Mouse (Mus musculus): ENCODE data around the gene Tns1. TPM values are rescaled to one million over a fixed set of nuclear protein-coding genes. Genes with fewer than 3 reads are reported as not detected.

Tns1 gene
- total and polyA plus RNA-seq, 3 experiments: 0.40 to 3.6 (median 0.89) TPM

DNA sequence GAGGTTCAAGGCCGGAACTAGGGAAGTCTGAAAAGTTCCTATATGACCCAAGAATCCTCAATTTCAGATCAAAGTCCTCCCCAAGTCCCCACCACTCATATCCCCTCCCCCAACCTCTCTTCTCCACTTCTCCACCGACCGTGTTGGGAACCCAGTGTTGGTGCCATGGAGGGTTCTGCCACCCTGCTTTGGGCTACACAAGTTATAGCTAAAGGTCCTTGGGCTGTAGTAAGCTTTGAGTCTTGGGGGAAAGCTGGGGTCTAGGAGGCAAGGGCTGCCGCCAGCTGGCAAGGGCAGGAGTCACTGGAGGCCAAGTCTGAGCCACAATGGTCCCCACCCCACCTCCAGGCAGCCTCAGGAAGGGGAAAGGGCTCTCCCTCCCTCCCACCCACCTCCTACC lies 88.8 kb downstream of the Tns1 start:
- in situ Hi-C loops (cut with MboI; ENCODE audit: low pct_ligation_motif_present, low pct_unique_long_range_greater_than_20kb, low sequenced_read_pairs) (no loop called here), dilution Hi-C loops (cut with MboI; ENCODE audit: extremely low pct_ligation_motif_present, extremely low pct_unique_long_range_greater_than_20kb, low sequenced_read_pairs) (no loop called here)
- no peaks in the 10 kb centered on the region for H3K79me2 ChIP-seq (replicated peaks; ENCODE audit: control insufficient read depth, extremely low read depth, insufficient read depth, poor library complexity, severe bottlenecking)
- TF ChIP-seq MAX (IDR thresholded peaks at IDR 0.05; ENCODE audit: low read length): no peak
- no peak for TF ChIP-seq MEF2A (IDR thresholded peaks at IDR 0.05; ENCODE audit: borderline replicate concordance, low read depth, low read length)
- TF ChIP-seq ZKSCAN1 (IDR thresholded peaks at IDR 0.05; ENCODE audit: borderline replicate concordance, low read depth, low read length): no peak
- no peak for TF ChIP-seq MAZ (IDR thresholded peaks at IDR 0.05; ENCODE audit: low read depth, low read length)
- TF ChIP-seq ZC3H11A (IDR thresholded peaks at IDR 0.05; ENCODE audit: low read depth, low read length): no peak
- TF ChIP-seq RAD21 (IDR thresholded peaks at IDR 0.05; ENCODE audit: low read depth, low read length): no peak
- no peak for TF ChIP-seq JUND (conservative IDR thresholded peaks at IDR 0.05; ENCODE audit: low read depth, low read length)
- TF ChIP-seq ETS1 (conservative IDR thresholded peaks at IDR 0.05; ENCODE audit: low read depth, low read length): no peak
- TF ChIP-seq ELF1 (IDR thresholded peaks at IDR 0.05; ENCODE audit: low read depth, low read length): no peak
- no peak for TF ChIP-seq USF1 (IDR thresholded peaks at IDR 0.05; ENCODE audit: low read depth, low read length)
- TF ChIP-seq SIN3A (IDR thresholded peaks at IDR 0.05; ENCODE audit: low read length): no peak
- TF ChIP-seq MAFK (IDR thresholded peaks at IDR 0.05; ENCODE audit: insufficient replicate concordance, low read length): no peak
- TF ChIP-seq NELFE (IDR thresholded peaks at IDR 0.05; ENCODE audit: low read depth, low read length): no peak
- TF ChIP-seq CHD2 (IDR thresholded peaks at IDR 0.05; ENCODE audit: low read length): no peak
- no peak overlapping the region for H3K4me3 ChIP-seq (replicated peaks in 1 of 3; ENCODE audit: low read depth in 2 of 3, low read length in 2 of 3, poor library complexity in 1 of 3)
- H3K4me2 ChIP-seq (ENCODE audit: insufficient read depth, low read depth, poor library complexity, severe bottlenecking): no peak overlapping the region
- no peak for DNase-seq (ENCODE audit: extremely low read depth)
- peaks cover 16% of the 10 kb centered on the region for H3K27me3 ChIP-seq (replicated peaks)
- no peaks in the 10 kb centered on the region for H3K36me3 ChIP-seq (replicated peaks in 1 of 2; ENCODE audit: control insufficient read depth in 1 of 2, insufficient read depth in 1 of 2, low read length in 1 of 2)
- H3K27ac ChIP-seq (ENCODE audit: insufficient read depth, low read depth): no peak overlapping the region
- peaks cover 7 to 26% of the 10 kb centered on the region in 2 experiments; a peak in 2 of 4 replicates for H3K4me1 ChIP-seq (ENCODE audit: control insufficient read depth in 1 of 2, insufficient read depth in 2 of 2)
- H3K9me3 ChIP-seq (replicated peaks; ENCODE audit: low read length): no peaks in the 10 kb centered on the region
- H3K9ac ChIP-seq (ENCODE audit: insufficient read depth, low read depth): no peak overlapping the region

DNA sequence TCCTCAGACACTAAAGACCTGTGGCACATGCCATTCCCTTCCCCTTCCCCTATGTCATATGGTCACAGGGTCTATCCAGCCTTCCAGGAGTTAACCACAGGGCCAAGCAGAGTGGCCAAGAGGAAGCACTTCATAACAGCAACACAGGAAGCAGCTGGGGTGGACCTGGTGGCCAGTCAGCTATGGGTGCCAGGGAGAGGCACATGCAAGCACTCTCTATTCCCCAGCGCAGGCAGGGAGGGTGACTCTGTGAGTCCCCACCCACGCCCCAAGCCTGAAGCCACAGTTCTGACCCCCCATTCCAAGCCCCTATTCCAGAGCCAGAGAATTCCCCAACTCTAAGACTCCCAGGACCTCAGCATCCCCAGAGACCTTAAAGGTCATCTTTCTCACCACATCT lies 89.5 kb downstream of the Tns1 start:
- peaks cover 13% of the 10 kb centered on the region for H3K27me3 ChIP-seq (replicated peaks)
- no peak overlapping the region for H3K4me3 ChIP-seq (replicated peaks in 1 of 3; ENCODE audit: low read depth in 2 of 3, low read length in 2 of 3, poor library complexity in 1 of 3)

More for the DNA sequence above, 89.5 kb downstream of the Tns1 start:
- no peak for DNase-seq (ENCODE audit: extremely low read depth)
- Histone ChIP-seq H3K4me1 (ENCODE audit: control insufficient read depth in 1 of 2, insufficient read depth in 2 of 2) (peaks cover 7 to 24% of the 10 kb centered on the region in 2 experiments; a peak in 2 of 4 replicates), H3K36me3 (replicated peaks in 1 of 2; ENCODE audit: control insufficient read depth in 1 of 2, insufficient read depth in 1 of 2, low read length in 1 of 2) (no peaks in the 10 kb centered on the region), H3K4me2 (ENCODE audit: insufficient read depth, low read depth, poor library complexity, severe bottlenecking) (no peak overlapping the region), H3K9ac (ENCODE audit: insufficient read depth, low read depth) (no peak overlapping the region), H3K79me2 (replicated peaks; ENCODE audit: control insufficient read depth, extremely low read depth, insufficient read depth, poor library complexity, severe bottlenecking) (no peaks in the 10 kb centered on the region), H3K9me3 (replicated peaks; ENCODE audit: low read length) (no peaks in the 10 kb centered on the region), H3K27ac (ENCODE audit: insufficient read depth, low read depth) (no peak overlapping the region)
- TF ChIP-seq ZC3H11A (IDR thresholded peaks at IDR 0.05; ENCODE audit: low read depth, low read length) (no peak), PAX5 (IDR thresholded peaks at IDR 0.05; ENCODE audit: low read length) (no peak), ZKSCAN1 (IDR thresholded peaks at IDR 0.05; ENCODE audit: borderline replicate concordance, low read depth, low read length) (no peak), JUN (IDR thresholded peaks at IDR 0.05; ENCODE audit: insufficient read depth, low read depth, low read length) (no peak), RAD21 (IDR thresholded peaks at IDR 0.05; ENCODE audit: low read depth, low read length) (no peak), RCOR1 (conservative IDR thresholded peaks at IDR 0.05; ENCODE audit: low read depth, low read length) (no peak), POLR2AphosphoS2 (IDR thresholded peaks at IDR 0.05; ENCODE audit: low read depth, low read length) (no peak), UBTF (IDR thresholded peaks at IDR 0.05; ENCODE audit: low read depth, low read length) (no peak), TCF12 (IDR thresholded peaks at IDR 0.05; ENCODE audit: low read depth, low read length) (no peak), NELFE (IDR thresholded peaks at IDR 0.05; ENCODE audit: low read depth, low read length) (no peak), SIN3A (IDR thresholded peaks at IDR 0.05; ENCODE audit: low read length) (no peak), ELF1 (IDR thresholded peaks at IDR 0.05; ENCODE audit: low read depth, low read length) (no peak), ETS1 (conservative IDR thresholded peaks at IDR 0.05; ENCODE audit: low read depth, low read length) (no peak), JUND (conservative IDR thresholded peaks at IDR 0.05; ENCODE audit: low read depth, low read length) (no peak), TBP (conservative IDR thresholded peaks at IDR 0.05; ENCODE audit: low read depth, low read length) (no peak), HCFC1 (IDR thresholded peaks at IDR 0.05; ENCODE audit: low read depth, low read length) (no peak), CHD2 (IDR thresholded peaks at IDR 0.05; ENCODE audit: low read length) (no peak), MAZ (IDR thresholded peaks at IDR 0.05; ENCODE audit: low read depth, low read length) (no peak), MXI1 (IDR thresholded peaks at IDR 0.05; ENCODE audit: low read depth, low read length) (no peak), IRF4 (IDR thresholded peaks at IDR 0.05; ENCODE audit: low read depth, low read length) (no peak)
- in situ Hi-C loops (cut with MboI; ENCODE audit: low pct_ligation_motif_present, low pct_unique_long_range_greater_than_20kb, low sequenced_read_pairs) (no loop called here), dilution Hi-C loops (cut with MboI; ENCODE audit: extremely low pct_ligation_motif_present, extremely low pct_unique_long_range_greater_than_20kb, low sequenced_read_pairs) (no loop called here)

Data from CH12.LX (cell line).